Mouse (Mus musculus) megakaryocyte, embryonic 14.5 days (primary cell): ENCODE measurements around the gene Hoxa13. TPM values are rescaled to one million over a fixed set of nuclear protein-coding genes. Genes with fewer than 3 reads are reported as not detected.
A peak's percentile ranks its signal among the peaks of the same experiment; 100 is the strongest.

Experiments
- H3K27me3 ChIP-seq: replicated peaks from 2 replicates; pipeline ENCODE3; 2012; ENCODE audit warnings: inconsistent platforms
- H3K36me3 ChIP-seq: replicated peaks from 2 replicates; pipeline ENCODE3; 2012; ENCODE audit warnings: low read length, inconsistent platforms, mixed read lengths
- H3K4me1 ChIP-seq: 2 replicates; pipeline ENCODE4 v1.6.1; 2012; ENCODE audit warnings: inconsistent platforms
- H3K4me3 ChIP-seq: replicated peaks from 2 replicates; pipeline ENCODE3; 2012; ENCODE audit warnings: moderate library complexity, mild to moderate bottlenecking, inconsistent platforms
- H3K9me3 ChIP-seq: 2 replicates; pipeline ENCODE4 v1.6.1; 2012; ENCODE audit warnings: inconsistent platforms
- FLI1 ChIP-seq: IDR thresholded peaks from 2 replicates; pipeline ENCODE4 v1.6.1; 2012; ENCODE audit warnings: low read length, inconsistent platforms, mixed read lengths
- GATA1 ChIP-seq: IDR thresholded peaks from 3 replicates; pipeline ENCODE4 v1.6.1; 2012; ENCODE audit warnings: mixed read lengths, low read length, inconsistent platforms, borderline replicate concordance
- polyA plus RNA-seq: library from polyadenylated mRNA; stranded (reverse); fragments of >175 nt; gene quantifications from 2 replicates; pipeline ENCODE4 v1.2.3, GENCODE M21; 2012; ENCODE audit warnings: low replicate concordance; ENCODE audit not compliant: insufficient read depth

The Hoxa13 gene
- polyA plus RNA-seq, 1 experiment, result not detected

GRCm38 (mm10) chr6:52263321-52263585 is 2.6 kb upstream of the Hoxa13 start:
- H3K9me3 ChIP-seq, result peaks cover 7% of the 10 kb centered on the region; the same call in 1 of the 2 replicates
- H3K4me1 ChIP-seq, result peaks cover 49% of the 10 kb centered on the region
- peaks cover 98% of the 10 kb centered on the region for H3K27me3 ChIP-seq
- TF ChIP-seq GATA1 (no peak), FLI1 (no peak)
- H3K36me3 ChIP-seq, result no peaks in the 10 kb centered on the region
- no peak overlapping the region for H3K4me3 ChIP-seq

- H3K4me3 ChIP-seq, result peak overlapping the region; percentile 55
- peaks cover 7% of the 10 kb centered on the region; the same call in 1 of the 2 replicates for H3K9me3 ChIP-seq
- H3K27me3 ChIP-seq, result peaks cover 97% of the 10 kb centered on the region
- TF ChIP-seq FLI1 (no peak), GATA1 (no peak)
- H3K4me1 ChIP-seq, result peaks cover 49% of the 10 kb centered on the region
- H3K36me3 ChIP-seq, result no peaks in the 10 kb centered on the region
Measured at GRCm38 (mm10) chr6:52262463-52263320, 2.0 kb upstream of the Hoxa13 start.

- peak overlapping the region; percentile 55 for H3K4me3 ChIP-seq
- peaks cover 96% of the 10 kb centered on the region for H3K27me3 ChIP-seq
- TF ChIP-seq GATA1, result no peak
- TF ChIP-seq FLI1, result no peak
- peaks cover 49% of the 10 kb centered on the region for H3K4me1 ChIP-seq
- H3K9me3 ChIP-seq, result peaks cover 7% of the 10 kb centered on the region; the same call in 1 of the 2 replicates
- H3K36me3 ChIP-seq, result no peaks in the 10 kb centered on the region
Measured at GRCm38 (mm10) chr6:52261751-52262462, 1.2 kb upstream of the Hoxa13 start.

- Histone ChIP-seq H3K9me3 (no peaks in the 10 kb centered on the region), H3K27me3 (peaks cover 91% of the 10 kb centered on the region), H3K36me3 (no peaks in the 10 kb centered on the region), H3K4me3 (peak overlapping the region; percentile 70), H3K4me1 (peaks cover 38% of the 10 kb centered on the region)
- TF ChIP-seq FLI1 (no peak), GATA1 (no peak)
Measured at GRCm38 (mm10) chr6:52259811-52260261, 844 bp downstream of the Hoxa13 start.

GRCm38 (mm10) chr6:52259081-52259790 is 1.4 kb downstream of the Hoxa13 start:
- Histone ChIP-seq H3K36me3 (no peaks in the 10 kb centered on the region), H3K27me3 (peaks cover 89% of the 10 kb centered on the region), H3K4me3 (no peak overlapping the region), H3K9me3 (no peaks in the 10 kb centered on the region), H3K4me1 (peaks cover 39% of the 10 kb centered on the region)
- no peak for TF ChIP-seq GATA1
- TF ChIP-seq FLI1, result no peak

- peaks cover 89% of the 10 kb centered on the region for H3K27me3 ChIP-seq
- TF ChIP-seq GATA1, result no peak
- TF ChIP-seq FLI1, result no peak
Measured at GRCm38 (mm10) chr6:52256956-52257355, 3.7 kb downstream of the Hoxa13 start.

GRCm38 (mm10) chr6:52253511-52254500 is 6.9 kb downstream of the Hoxa13 start:
- Histone ChIP-seq H3K4me3 (peak overlapping the region; percentile 81), H3K36me3 (no peaks in the 10 kb centered on the region), H3K9me3 (peaks cover 16% of the 10 kb centered on the region; the same call in 1 of the 2 replicates), H3K27me3 (peaks cover 91% of the 10 kb centered on the region), H3K4me1 (peaks cover 30% of the 10 kb centered on the region)
- TF ChIP-seq FLI1 (no peak), GATA1 (no peak)

More at GRCm38 (mm10) chr6:52256956-52257355, 3.7 kb downstream of the Hoxa13 start:
- Histone ChIP-seq H3K4me1 (peaks cover 45% of the 10 kb centered on the region), H3K36me3 (no peaks in the 10 kb centered on the region), H3K4me3 (no peak overlapping the region), H3K9me3 (0 out of 2 replicates have a peak, but pooled peaks cover 14% of the 10 kb centered on the region)

GRCm38 (mm10) chr6:52252775-52253376 is 7.8 kb downstream of the Hoxa13 start:
- Histone ChIP-seq H3K9me3 (peaks cover 16% of the 10 kb centered on the region; the same call in 1 of the 2 replicates), H3K4me1 (peaks cover 38% of the 10 kb centered on the region), H3K36me3 (no peaks in the 10 kb centered on the region), H3K27me3 (peaks cover 91% of the 10 kb centered on the region), H3K4me3 (no peak overlapping the region)
- TF ChIP-seq GATA1, result no peak
- TF ChIP-seq FLI1, result no peak
